Mouse (Mus musculus) MEL (cell line): ENCODE measurements around the gene Tgfbi. TPM values are rescaled to one million over a fixed set of nuclear protein-coding genes. Genes with fewer than 3 reads are reported as not detected.

ENCODE experiments used
- DNase-seq: peaks from one replicate; pipeline ENCODE4 v3.0.0; 2011; ENCODE audit warnings: low read depth, low spot score
- H3K27ac ChIP-seq: 2 replicates; pipeline ENCODE4 v1.5.1; 2012; ENCODE audit warnings: low read depth, mild to moderate bottlenecking, control low read depth, low read length, moderate library complexity; ENCODE audit not compliant: control insufficient read depth
- H3K27me3 ChIP-seq, 2 experiments: fragments of 150-350 bp in 1 of 2; sonication (generic) in 1 of 2; 2 replicates each; pipeline ENCODE4 v1.6.1; 2012; ENCODE audit warnings: low read length in 2 of 2, mild to moderate bottlenecking in 2 of 2, improper control_type of control experiment in 1 of 2, moderate library complexity in 1 of 2; ENCODE audit not compliant: insufficient read depth in 2 of 2, control insufficient read depth in 1 of 2
- H3K36me3 ChIP-seq, 2 experiments: 2 replicates each; pipeline ENCODE4 v1.6.1; 2012 to 2014; ENCODE audit warnings: low read length in 2 of 2, improper control_type of control experiment in 1 of 2, inconsistent platforms in 1 of 2, mild to moderate bottlenecking in 1 of 2; ENCODE audit not compliant: insufficient read depth in 2 of 2, control insufficient read depth in 1 of 2
- H3K4me1 ChIP-seq, 2 experiments: fragments of 150-350 bp in 1 of 2; sonication (generic) in 1 of 2; 2 replicates each; pipeline ENCODE4 v1.6.1; 2012; ENCODE audit warnings: low read length in 2 of 2, improper control_type of control experiment in 1 of 2, mild to moderate bottlenecking in 1 of 2; ENCODE audit not compliant: insufficient read depth in 2 of 2, control insufficient read depth in 1 of 2
- H3K4me3 ChIP-seq, 2 experiments: fragments of 150-350 bp in 1 of 2; sonication (generic) in 1 of 2; 2 replicates each; pipeline ENCODE4 v1.5.1; 2012; ENCODE audit warnings: low read depth in 2 of 2, low read length in 2 of 2, mild to moderate bottlenecking in 2 of 2, moderate library complexity in 2 of 2, control low read depth in 1 of 2, improper control_type of control experiment in 1 of 2; ENCODE audit not compliant: control insufficient read depth in 1 of 2, insufficient read depth in 1 of 2
- H3K79me2 ChIP-seq: 2 replicates; pipeline ENCODE4 v1.6.1; 2012; ENCODE audit warnings: mild to moderate bottlenecking, low read length, moderate library complexity; ENCODE audit not compliant: control insufficient read depth, poor library complexity, insufficient read depth
- H3K9ac ChIP-seq: 2 replicates; pipeline ENCODE4 v1.6.1; 2012; ENCODE audit warnings: low read depth, mild to moderate bottlenecking, control low read depth, low read length, moderate library complexity; ENCODE audit not compliant: control insufficient read depth, poor library complexity, severe bottlenecking
- H3K9me3 ChIP-seq: fragments of 150-350 bp; sonication (generic); replicated peaks from 2 replicates; pipeline ENCODE4 v1.6.1; 2012; ENCODE audit warnings: mild to moderate bottlenecking, low read length, improper control_type of control experiment, moderate library complexity; ENCODE audit not compliant: insufficient read depth
- CHD1 ChIP-seq: IDR thresholded peaks from 2 replicates; pipeline ENCODE4 v1.6.1; 2012; ENCODE audit warnings: low read depth, mild to moderate bottlenecking, inconsistent platforms, low read length, improper control_type of control experiment
- CHD2 ChIP-seq: IDR thresholded peaks from 2 replicates; pipeline ENCODE4 v1.6.1; 2011; ENCODE audit warnings: low read length, improper control_type of control experiment
- ELF1 ChIP-seq: IDR thresholded peaks from 2 replicates; pipeline ENCODE4 v1.6.1; 2014; ENCODE audit warnings: low read depth, mild to moderate bottlenecking, inconsistent platforms, low read length, improper control_type of control experiment, moderate library complexity
- EP300 ChIP-seq, 2 experiments: IDR thresholded peaks; 2 replicates each; pipeline ENCODE4 v1.6.1; 2011; ENCODE audit warnings: improper control_type of control experiment in 2 of 2, low read length in 2 of 2, low read depth in 1 of 2, mild to moderate bottlenecking in 1 of 2
- HCFC1 ChIP-seq: IDR thresholded peaks from 2 replicates; pipeline ENCODE4 v1.6.1; 2012; ENCODE audit warnings: low read depth, mild to moderate bottlenecking, inconsistent platforms, low read length, improper control_type of control experiment, moderate library complexity
- JUND ChIP-seq: IDR thresholded peaks from 2 replicates; pipeline ENCODE4 v1.6.1; 2011; ENCODE audit warnings: low read depth, mild to moderate bottlenecking, improper control_type of control experiment, low read length
- MAFK ChIP-seq: IDR thresholded peaks from 2 replicates; pipeline ENCODE4 v1.6.1; 2011; ENCODE audit warnings: low read depth, mild to moderate bottlenecking, low read length, improper control_type of control experiment, borderline replicate concordance
- MAX ChIP-seq: IDR thresholded peaks from 2 replicates; pipeline ENCODE4 v1.6.1; 2011; ENCODE audit warnings: low read length, improper control_type of control experiment
- MXI1 ChIP-seq: IDR thresholded peaks from 2 replicates; pipeline ENCODE4 v1.6.1; 2011; ENCODE audit warnings: mild to moderate bottlenecking, low read depth, low read length, improper control_type of control experiment
- NRF1 ChIP-seq: IDR thresholded peaks from 2 replicates; pipeline ENCODE4 v1.6.1; 2014; ENCODE audit warnings: low read depth, mild to moderate bottlenecking, inconsistent platforms, low read length, improper control_type of control experiment, moderate library complexity; ENCODE audit not compliant: poor library complexity, insufficient read depth, severe bottlenecking
- POLR2A ChIP-seq, 2 experiments: IDR thresholded peaks; 2 replicates each; pipeline ENCODE4 v1.6.1; 2011 to 2012; ENCODE audit warnings: low read length in 2 of 2, mild to moderate bottlenecking in 2 of 2, control low read depth in 1 of 2, improper control_type of control experiment in 1 of 2, low read depth in 1 of 2, moderate library complexity in 1 of 2; ENCODE audit not compliant: control insufficient read depth in 1 of 2, insufficient read depth in 1 of 2, poor library complexity in 1 of 2
- RCOR1 ChIP-seq: IDR thresholded peaks from 2 replicates; pipeline ENCODE4 v1.6.1; 2012; ENCODE audit warnings: low read depth, mild to moderate bottlenecking, inconsistent platforms, low read length, improper control_type of control experiment
- TAL1 ChIP-seq: IDR thresholded peaks from 2 replicates; pipeline ENCODE4 v1.6.1; 2012; ENCODE audit warnings: mild to moderate bottlenecking, inconsistent platforms, low read length, moderate library complexity, mixed read lengths
- TBP ChIP-seq: IDR thresholded peaks from 2 replicates; pipeline ENCODE4 v1.8.0; 2011; ENCODE audit warnings: low read depth, low read length, improper control_type of control experiment
- TCF12 ChIP-seq: IDR thresholded peaks from 2 replicates; pipeline ENCODE4 v1.6.1; 2014; ENCODE audit warnings: low read depth, mild to moderate bottlenecking, inconsistent platforms, low read length, improper control_type of control experiment, moderate library complexity
- USF2 ChIP-seq, 2 experiments: IDR thresholded peaks; 2 replicates each; pipeline ENCODE4 v1.6.1; 2011 to 2012; ENCODE audit warnings: improper control_type of control experiment in 2 of 2, low read length in 2 of 2, borderline replicate concordance in 1 of 2, inconsistent platforms in 1 of 2, low read depth in 1 of 2, mild to moderate bottlenecking in 1 of 2; ENCODE audit not compliant: insufficient read depth in 1 of 2
- ZNF384 ChIP-seq: IDR thresholded peaks from 2 replicates; pipeline ENCODE4 v1.6.1; 2012; ENCODE audit warnings: low read depth, mild to moderate bottlenecking, inconsistent platforms, low read length, improper control_type of control experiment
- polyA plus RNA-seq, 2 experiments: library from polyadenylated mRNA; stranded (reverse) in 1 of 2; unstranded in 1 of 2; fragments of >175 nt in 1 of 2; fragments of >200 nt in 1 of 2; gene quantifications; 2 replicates each; pipeline versions ENCODE4 v1.2.1 to v1.2.4; 2012; ENCODE audit warnings: low replicate concordance in 2 of 2, low read depth in 1 of 2; ENCODE audit not compliant: insufficient read length in 2 of 2, insufficient read depth in 1 of 2, missing spikeins in 1 of 2
- total RNA-seq: library from RNA; depleted of rRNA; stranded (reverse); fragments of 300-350 nt; gene quantifications from 2 replicates; pipeline ENCODE4 v1.2.3, GENCODE M21; 2012

Gene Tgfbi
- total and polyA plus RNA-seq, 3 experiments: not detected

GRCm38 (mm10) chr13:56595246-56595645, 14.1 kb upstream of the Tgfbi start:
- no peak overlapping the region for H3K4me3 ChIP-seq
- no peaks in the 10 kb centered on the region for H3K4me1 ChIP-seq
- H3K27me3 ChIP-seq: no peaks in the 10 kb centered on the region
- no peak overlapping the region for H3K27ac ChIP-seq
- H3K9me3 ChIP-seq: no peaks in the 10 kb centered on the region
- no peak for DNase-seq
- no peak overlapping the region for H3K9ac ChIP-seq
- no peaks in the 10 kb centered on the region for H3K79me2 ChIP-seq
- no peak for TF ChIP-seq POLR2A (IDR thresholded peaks at IDR 0.05; ENCODE audit: control insufficient read depth in 1 of 2, insufficient read depth in 1 of 2, low read depth in 1 of 2, low read length in 2 of 2, poor library complexity in 1 of 2)
- no peak for TF ChIP-seq HCFC1
- no peak for TF ChIP-seq ZNF384
- TF ChIP-seq MXI1: no peak
- no peak for TF ChIP-seq NRF1
- no peak for TF ChIP-seq EP300 (IDR thresholded peaks at IDR 0.05; ENCODE audit: low read depth in 1 of 2, low read length in 2 of 2)
- no peak for TF ChIP-seq JUND
- TF ChIP-seq ELF1: no peak
- no peak for TF ChIP-seq CHD2
- no peak for TF ChIP-seq RCOR1
- TF ChIP-seq TCF12: no peak
- TF ChIP-seq TAL1: no peak
- TF ChIP-seq TBP: no peak
- TF ChIP-seq USF2 (IDR thresholded peaks at IDR 0.05; ENCODE audit: borderline replicate concordance in 1 of 2, insufficient read depth in 1 of 2, low read depth in 1 of 2, low read length in 2 of 2): no peak
- TF ChIP-seq MAFK: no peak
- TF ChIP-seq CHD1: no peak
- no peaks in the 10 kb centered on the region for H3K36me3 ChIP-seq

- Histone ChIP-seq H3K27ac (no peak overlapping the region), H3K79me2 (no peaks in the 10 kb centered on the region), H3K4me3 (no peak overlapping the region), H3K27me3 (no peaks in the 10 kb centered on the region), H3K36me3 (no peaks in the 10 kb centered on the region), H3K4me1 (no peaks in the 10 kb centered on the region), H3K9me3 (no peaks in the 10 kb centered on the region), H3K9ac (no peak overlapping the region)
- DNase-seq: no peak
- TF ChIP-seq NRF1: no peak
- no peak for TF ChIP-seq MAX
- TF ChIP-seq, all 39 proteins: peak for 0
Observed at GRCm38 (mm10) chr13:56597296-56597695, 12.0 kb upstream of the Tgfbi start.
